Mouse (Mus musculus) brown adipose tissue, adult 24 weeks (tissue): ENCODE measurements around the gene Ticam1. TPM values are rescaled to one million over a fixed set of nuclear protein-coding genes. Genes with fewer than 3 reads are reported as not detected.
A peak's percentile ranks its signal among the peaks of the same experiment; 100 is the strongest.

Experiments
- H3K27ac ChIP-seq: fragments of 200-500 bp; replicated peaks from 2 replicates; pipeline ENCODE4 v1.5.1; 2012; ENCODE audit warnings: low read depth, mild to moderate bottlenecking, low read length
- H3K4me1 ChIP-seq: fragments of 200-500 bp; 2 replicates; pipeline ENCODE4 v1.6.1; 2012; ENCODE audit warnings: low read length, mixed read lengths; ENCODE audit not compliant: control insufficient read depth, insufficient read depth, insufficient read length
- H3K4me3 ChIP-seq: fragments of 200-500 bp; 2 replicates; pipeline ENCODE4 v1.5.1; 2012; ENCODE audit warnings: low read depth, mild to moderate bottlenecking, low read length, moderate library complexity; ENCODE audit not compliant: insufficient read depth
- polyA plus RNA-seq: library from polyadenylated mRNA; stranded (reverse); fragments of >200 nt; gene quantifications from 2 replicates; pipeline ENCODE4 v1.2.4, GENCODE M21; 2012; ENCODE audit not compliant: missing spikeins, insufficient read depth, insufficient read length

Gene Ticam1
- polyA plus RNA-seq, 1 experiment = 9.2 TPM

DNA sequence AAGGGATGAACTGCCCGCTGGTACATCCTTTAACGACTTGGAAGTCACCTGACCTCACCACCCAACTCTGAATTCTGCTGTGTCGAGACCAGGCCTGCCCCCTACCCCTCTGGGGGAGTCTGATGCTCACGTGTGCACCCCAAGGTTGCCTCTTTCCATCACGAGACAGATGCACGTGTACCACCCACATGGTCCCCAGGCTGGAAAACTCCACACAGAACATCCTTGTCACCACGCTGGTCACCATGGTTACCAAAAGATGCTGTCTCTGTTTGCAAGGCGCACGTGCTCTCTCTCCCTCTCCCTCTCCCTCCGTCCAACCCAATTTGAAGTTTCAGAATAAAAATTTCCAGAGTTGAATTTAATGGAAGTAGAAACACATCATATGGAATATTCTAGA is 46.6 kb downstream of the Ticam1 start:
- no peak overlapping the region for H3K27ac ChIP-seq
- H3K4me1 ChIP-seq = no peaks in the 10 kb centered on the region
- no peak overlapping the region for H3K4me3 ChIP-seq

DNA sequence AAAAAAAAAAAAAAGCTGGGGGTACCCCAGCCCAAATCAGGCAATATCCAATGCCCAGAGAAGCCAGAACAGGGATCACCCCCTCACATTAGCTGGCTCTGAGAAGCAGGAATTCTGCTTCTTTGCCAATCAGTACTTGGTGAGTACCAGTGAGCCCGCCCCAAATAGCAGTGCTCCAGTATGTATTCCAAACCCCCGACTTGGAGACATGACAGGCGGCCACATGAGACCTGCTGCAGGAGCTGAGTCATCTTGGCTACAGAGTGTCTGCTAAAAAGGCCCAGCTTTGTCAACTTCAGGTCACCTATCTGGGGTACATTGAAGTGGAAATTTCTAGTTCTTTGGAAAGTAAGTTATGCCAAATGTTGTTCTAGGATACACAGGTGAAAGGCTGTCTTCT is 50.0 kb downstream of the Ticam1 start:
- no peaks in the 10 kb centered on the region for H3K4me1 ChIP-seq
- H3K27ac ChIP-seq = no peak overlapping the region
- H3K4me3 ChIP-seq = no peak overlapping the region

DNA sequence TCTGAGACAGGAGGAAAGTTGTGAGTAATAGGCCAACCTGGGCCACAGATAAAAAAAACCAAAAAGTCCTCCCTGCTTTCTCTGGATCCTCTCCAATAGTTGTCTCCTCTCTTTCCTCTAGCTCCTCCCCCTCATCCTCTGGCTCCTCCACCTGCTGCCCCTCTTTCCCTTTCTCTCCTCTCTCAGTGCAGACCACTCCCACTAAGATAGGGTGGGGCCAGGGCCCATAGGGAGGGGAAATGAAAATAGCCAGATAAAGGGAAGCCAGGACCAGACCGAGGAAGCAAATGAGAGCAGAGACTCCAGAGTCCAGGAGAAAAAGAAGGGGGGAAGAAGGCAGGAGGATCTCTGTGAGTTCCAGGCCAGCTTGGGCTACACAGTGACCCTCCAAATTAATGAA is 51.7 kb downstream of the Ticam1 start:
- peaks cover 4% of the 10 kb centered on the region; the same call in 1 of the 2 replicates for H3K4me1 ChIP-seq
- H3K4me3 ChIP-seq = no peak overlapping the region
- no peak overlapping the region for H3K27ac ChIP-seq

DNA sequence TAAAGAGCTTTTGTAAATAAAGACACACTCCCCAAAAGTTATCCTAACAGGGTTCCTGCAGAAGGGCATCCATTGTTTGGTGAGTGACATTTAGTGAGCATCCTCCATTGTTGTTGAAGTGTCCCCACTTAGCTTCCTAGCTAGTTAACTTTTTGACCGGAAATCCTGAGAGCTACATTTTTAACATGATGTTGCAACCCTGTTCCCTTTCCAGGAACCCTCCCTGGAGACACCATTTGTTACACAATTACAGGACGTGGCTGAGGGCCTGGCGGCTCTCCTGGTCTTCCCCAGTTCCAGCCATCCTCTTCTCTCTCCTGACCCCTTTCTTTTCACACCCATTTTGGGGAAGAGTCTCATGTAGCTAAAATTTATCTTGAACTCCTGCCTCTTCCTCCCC is 56.8 kb downstream of the Ticam1 start:
- Histone ChIP-seq H3K4me1 (peaks cover 17% of the 10 kb centered on the region), H3K27ac (peak overlapping the region; percentile 89), H3K4me3 (0 out of 2 replicates have a peak overlapping the region, but pooled peaks have one; percentile 8)

Other genes with a start within 250 kb of the Ticam1 start
- 14.0 and 16.1 TPM in 2 replicates for gene Sh3gl1, start 240.2 kb downstream of the Ticam1 start, polyA plus RNA-seq
- gene Chaf1a, start 236.3 kb downstream of the Ticam1 start, polyA plus RNA-seq = 0.99 and 2.7 TPM in 2 replicates
- gene Ubxn6, start 201.8 kb downstream of the Ticam1 start, polyA plus RNA-seq = 41.1 and 69.6 TPM in 2 replicates
- 17.6 and 19.3 TPM in 2 replicates for gene Hdgfl2, start 197.2 kb downstream of the Ticam1 start, polyA plus RNA-seq
- gene Plin4, start 167.0 kb downstream of the Ticam1 start, polyA plus RNA-seq = 195 and 205 TPM in 2 replicates
- 138 and 171 TPM in 2 replicates for gene Plin5, start 159.2 kb downstream of the Ticam1 start, polyA plus RNA-seq
- 61.5 and 101 TPM in 2 replicates for gene Lrg1, start 154.8 kb downstream of the Ticam1 start, polyA plus RNA-seq
- gene Sema6b, start 136.4 kb downstream of the Ticam1 start, polyA plus RNA-seq = 1.9 and 5.0 TPM in 2 replicates
- gene Tnfaip8l1, start 114.3 kb downstream of the Ticam1 start, polyA plus RNA-seq = 0.36 and 1.4 TPM in 2 replicates
- 30.8 and 30.9 TPM in 2 replicates for gene Mydgf, start 92.9 kb downstream of the Ticam1 start, polyA plus RNA-seq
- 7.7 and 9.2 TPM in 2 replicates for gene Dpp9, start 57.9 kb downstream of the Ticam1 start, polyA plus RNA-seq
- gene Fem1a, start 20.0 kb downstream of the Ticam1 start, polyA plus RNA-seq = 16.3 and 18.4 TPM in 2 replicates
- gene Plin3, start 16.1 kb upstream of the Ticam1 start, polyA plus RNA-seq = 62.9 and 78.2 TPM in 2 replicates
- not detected in 2 replicates for gene Arrdc5, start 23.5 kb upstream of the Ticam1 start, polyA plus RNA-seq
- 2.7 and 3.3 TPM in 2 replicates for gene Uhrf1, start 26.5 kb upstream of the Ticam1 start, polyA plus RNA-seq
- gene Kdm4b, start 49.3 kb upstream of the Ticam1 start, polyA plus RNA-seq = 6.4 and 17.7 TPM in 2 replicates
- 10.3 and 10.7 TPM in 2 replicates for gene Ptprs, start 199.7 kb upstream of the Ticam1 start, polyA plus RNA-seq
- not detected in 2 replicates for gene Znrf4, start 235.6 kb upstream of the Ticam1 start, polyA plus RNA-seq